Mouse (Mus musculus): ENCODE measurements around the gene Kctd4.

- TF ChIP-seq CTCF (conservative IDR thresholded peaks at IDR 0.05; ENCODE audit: insufficient read depth, insufficient read length, low read depth, low read length), result no peak
- no peak for TF ChIP-seq POLR2A (IDR thresholded peaks at IDR 0.05; ENCODE audit: low read depth, low read length)
Measured at GRCm38 (mm10) chr14:75964433-75964832, 9.6 kb downstream of the Kctd4 start.

Data from kidney, adult 2 months (tissue).